Mouse (Mus musculus) activated CD4-positive, CD25-positive, alpha-beta regulatory T cell, adult 4 months (primary cell): ENCODE results near the gene Ttc3. TPM values are rescaled to one million over a fixed set of nuclear protein-coding genes. Genes with fewer than 3 reads are reported as not detected.

Experiments used
- ATAC-seq: one replicate; pipeline ENCODE4 v1.8.0; 2017
- polyA plus RNA-seq, 2 experiments: library from polyadenylated mRNA; unstranded; fragments of 100-300 nt; shearing (Covaris generic); gene quantifications; one replicate each; pipeline ENCODE4 v1.2.1; 2017

The Ttc3 gene
- polyA plus RNA-seq, 2 experiments from 2014 or later: 47.7 to 53.5 TPM

DNA sequence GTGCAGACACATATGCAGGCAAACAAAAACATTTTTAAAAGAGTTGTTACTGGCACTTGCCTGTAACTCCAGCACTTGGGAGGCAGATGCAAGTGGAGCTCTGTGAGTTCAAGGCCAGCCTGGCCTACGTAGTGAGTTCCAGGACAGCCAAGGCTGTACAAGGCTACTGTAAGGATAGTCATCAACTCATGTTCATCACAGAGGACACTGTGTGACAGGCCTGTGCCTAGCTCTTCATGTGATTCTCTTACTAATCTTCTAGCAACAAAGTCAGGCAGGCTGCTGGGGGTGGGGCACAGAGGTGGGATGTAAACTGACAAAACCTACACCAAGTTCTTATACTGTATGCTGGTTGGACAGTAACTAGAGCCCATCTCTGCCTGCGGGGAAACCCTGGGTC, 136.7 kb downstream of the Ttc3 start:
- ATAC-seq: no peak

DNA sequence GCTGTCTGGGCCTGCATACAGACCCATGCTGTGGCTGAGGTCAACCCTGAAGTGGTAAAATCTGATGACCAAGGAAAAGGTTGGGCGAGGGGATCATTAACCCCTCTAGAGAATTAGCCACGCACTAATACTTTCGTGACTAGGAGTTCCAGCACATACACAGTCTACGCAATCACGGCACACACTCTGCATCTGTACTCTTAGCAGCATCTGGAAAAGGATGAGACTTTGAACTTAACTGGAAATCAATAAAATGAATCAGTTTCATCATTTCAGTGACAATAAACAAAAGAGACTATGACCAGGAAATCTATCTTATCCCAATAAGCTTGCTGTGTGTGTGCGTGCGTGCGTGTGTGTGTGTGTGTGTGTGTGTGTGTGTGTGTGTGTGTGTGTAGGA, 138.4 kb downstream of the Ttc3 start:
- no peak for ATAC-seq

DNA sequence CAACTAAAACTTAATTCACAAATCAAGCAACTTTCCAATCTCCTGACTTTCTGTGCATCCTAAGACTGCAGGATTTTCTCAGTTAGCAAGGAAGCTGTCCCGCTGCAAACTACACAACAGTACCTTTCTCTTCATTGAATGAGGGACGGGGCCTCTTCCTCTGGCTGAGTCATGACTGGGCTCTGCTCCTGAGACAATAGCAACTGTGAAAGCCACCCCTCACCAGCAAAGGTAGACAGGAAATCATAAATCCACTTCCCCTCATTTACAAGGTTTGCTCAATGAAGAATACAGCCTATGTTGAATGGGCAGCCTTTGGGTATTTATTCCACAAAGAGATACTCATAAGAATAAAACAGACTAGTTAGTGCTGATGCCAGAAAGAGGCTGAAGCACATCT, 139.6 kb downstream of the Ttc3 start:
- ATAC-seq: peak; percentile 63

DNA sequence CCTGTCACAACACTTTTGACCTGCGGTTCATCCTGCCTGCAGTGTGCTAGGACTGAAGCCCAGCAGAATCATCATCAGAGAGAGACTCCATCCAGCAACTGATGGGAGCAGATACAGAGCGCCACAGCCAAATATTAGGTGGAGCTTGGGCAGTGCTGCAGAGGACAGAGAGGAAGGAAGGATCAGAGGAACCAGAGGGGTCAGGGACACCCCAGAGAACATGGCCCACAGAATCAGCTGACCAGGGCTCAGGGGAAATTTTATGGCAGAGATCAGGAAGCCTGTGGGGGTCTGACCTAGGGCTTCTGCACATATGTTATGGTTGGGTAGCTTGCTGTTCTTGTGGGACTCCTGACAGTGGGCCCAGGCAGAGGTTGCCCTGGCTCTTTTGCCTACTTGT, 147.2 kb downstream of the Ttc3 start:
- no peak for ATAC-seq

Other genes with a start within 250 kb of the Ttc3 start
- 1 to 10 TPM; 6.4 to 7.9 TPM for gene Hlcs, start 57.0 kb upstream of the Ttc3 start, polyA plus RNA-seq
- under 1 TPM in 1 of 2 experiments, not detected in 1; 0.36 TPM for gene Ripply3, start 42.2 kb upstream of the Ttc3 start, polyA plus RNA-seq
- 10 to 100 TPM; 57.2 to 72.6 TPM for gene Pigp, start 1.2 kb downstream of the Ttc3 start, polyA plus RNA-seq
- gene Vps26c, start 156.2 kb downstream of the Ttc3 start, polyA plus RNA-seq: 10 to 100 TPM; 78.2 to 81.7 TPM
- gene Dyrk1a, start 199.4 kb downstream of the Ttc3 start, polyA plus RNA-seq: 10 to 100 TPM; 19.2 to 25.6 TPM